Mouse (Mus musculus) kidney, adult 8-10 months (tissue): ENCODE data around the gene Whrn.

Experiments
- DNase-seq, 2 experiments: peaks; one replicate each; pipeline ENCODE4 v3.0.0; 2022

Gene Whrn

GRCm38 (mm10) chr4:63493351-63494121, 2.3 kb downstream of the Whrn start:
- no peak for DNase-seq

GRCm38 (mm10) chr4:63491521-63491920, 4.3 kb downstream of the Whrn start:
- DNase-seq = no peak

- DNase-seq = no peak
Measured at GRCm38 (mm10) chr4:63490146-63490545, 5.6 kb downstream of the Whrn start.

GRCm38 (mm10) chr4:63489676-63490075, 6.1 kb downstream of the Whrn start:
- DNase-seq = no peak

- DNase-seq = peak; percentile 37 to 55
Measured at GRCm38 (mm10) chr4:63487916-63488315, 7.9 kb downstream of the Whrn start.

- DNase-seq = no peak
Measured at GRCm38 (mm10) chr4:63487256-63487655, 8.5 kb downstream of the Whrn start.

GRCm38 (mm10) chr4:63486523-63486922, 9.3 kb downstream of the Whrn start:
- peak; percentile 72 to 87 for DNase-seq

- no peak for DNase-seq
Measured at GRCm38 (mm10) chr4:63483741-63484140, 12.1 kb downstream of the Whrn start.

- DNase-seq = no peak
Measured at GRCm38 (mm10) chr4:63480845-63481167, 15.0 kb downstream of the Whrn start.

GRCm38 (mm10) chr4:63480098-63480844, 15.5 kb downstream of the Whrn start:
- peak; percentile 36 to 63 for DNase-seq

- DNase-seq = no peak
Measured at GRCm38 (mm10) chr4:63478036-63478435, 17.8 kb downstream of the Whrn start.

GRCm38 (mm10) chr4:63476891-63477290, 18.9 kb downstream of the Whrn start:
- no peak for DNase-seq

GRCm38 (mm10) chr4:63475208-63475607, 20.6 kb downstream of the Whrn start:
- DNase-seq = no peak

- no peak for DNase-seq
Measured at GRCm38 (mm10) chr4:63474439-63474838, 21.4 kb downstream of the Whrn start.

- DNase-seq = no peak
Measured at GRCm38 (mm10) chr4:63467338-63467737, 28.5 kb downstream of the Whrn start.

- DNase-seq = no peak
Measured at GRCm38 (mm10) chr4:63466192-63466591, 29.6 kb downstream of the Whrn start.

GRCm38 (mm10) chr4:63460876-63461525, 34.8 kb downstream of the Whrn start:
- DNase-seq = no peak

GRCm38 (mm10) chr4:63459141-63459789, 36.5 kb downstream of the Whrn start:
- no peak for DNase-seq

- DNase-seq = no peak
Measured at GRCm38 (mm10) chr4:63456547-63456946, 39.2 kb downstream of the Whrn start.

- DNase-seq = no peak
Measured at GRCm38 (mm10) chr4:63453939-63454513, 41.8 kb downstream of the Whrn start.

- DNase-seq = no peak
Measured at GRCm38 (mm10) chr4:63452555-63452954, 43.2 kb downstream of the Whrn start.

GRCm38 (mm10) chr4:63450551-63450950, 45.2 kb downstream of the Whrn start:
- no peak for DNase-seq
